Mouse (Mus musculus): ENCODE data around the gene Oca2.

Gene Oca2

GRCm38 (mm10) chr7:56239543-56239942 lies at the start of gene Oca2:
Gene Oca2 (plus strand): TSS chr7:56239760.
- no peak for DNase-seq

GRCm38 (mm10) chr7:56191041-56191440 lies 48.5 kb upstream of the Oca2 start:
- DNase-seq = no peak

GRCm38 (mm10) chr7:56191661-56192060 lies 47.9 kb upstream of the Oca2 start:
- DNase-seq = no peak

GRCm38 (mm10) chr7:56201483-56202218 lies 37.9 kb upstream of the Oca2 start:
- no peak for DNase-seq

GRCm38 (mm10) chr7:56202843-56203242 lies 36.7 kb upstream of the Oca2 start:
- no peak for DNase-seq

GRCm38 (mm10) chr7:56203286-56203685 lies 36.3 kb upstream of the Oca2 start:
- no peak for DNase-seq

GRCm38 (mm10) chr7:56204877-56205276 lies 34.7 kb upstream of the Oca2 start:
- no peak for DNase-seq

- DNase-seq = no peak
Measured at GRCm38 (mm10) chr7:56220811-56221210, 18.7 kb upstream of the Oca2 start.

GRCm38 (mm10) chr7:56235794-56236423 lies 3.7 kb upstream of the Oca2 start:
- DNase-seq = no peak

GRCm38 (mm10) chr7:56236617-56237016 lies 2.9 kb upstream of the Oca2 start:
- no peak for DNase-seq

GRCm38 (mm10) chr7:56254568-56254967 lies 15.0 kb downstream of the Oca2 start:
- no peak for DNase-seq

GRCm38 (mm10) chr7:56257875-56258441 lies 18.4 kb downstream of the Oca2 start:
- DNase-seq = no peak

- no peak for DNase-seq
Measured at GRCm38 (mm10) chr7:56277506-56277905, 37.9 kb downstream of the Oca2 start.

GRCm38 (mm10) chr7:56291468-56292115 lies 52.0 kb downstream of the Oca2 start:
- DNase-seq = peak; percentile 50 to 81

GRCm38 (mm10) chr7:56304408-56304807 lies 64.8 kb downstream of the Oca2 start:
- no peak for DNase-seq

GRCm38 (mm10) chr7:56314358-56314757 lies 74.8 kb downstream of the Oca2 start:
- no peak for DNase-seq

- no peak for DNase-seq
Measured at GRCm38 (mm10) chr7:56315630-56316529, 76.3 kb downstream of the Oca2 start.

GRCm38 (mm10) chr7:56327738-56328137 lies 88.2 kb downstream of the Oca2 start:
- peak in 1 of 2 experiments; percentile 26 for DNase-seq

GRCm38 (mm10) chr7:56348528-56348927 lies 109.0 kb downstream of the Oca2 start:
- peak; percentile 34 to 51 for DNase-seq

GRCm38 (mm10) chr7:56356658-56357342 lies 117.2 kb downstream of the Oca2 start:
- DNase-seq = no peak

GRCm38 (mm10) chr7:56381750-56382421 lies 142.3 kb downstream of the Oca2 start:
- DNase-seq = peak; percentile 13 to 62

All from cerebellum, postnatal 25 days (tissue).